Mouse (Mus musculus) hindbrain, embryonic 12.5 days (tissue): Measurements from ENCODE around the gene Ppp1r13b. TPM values are rescaled to one million over a fixed set of nuclear protein-coding genes. Genes with fewer than 3 reads are reported as not detected.

Source experiments
- ATAC-seq: fragments of 200-750 bp; cut with Nextera tagmentation; 2 replicates; pipeline ENCODE4 v1.8.0; 2017; ENCODE audit warnings: moderate TSS enrichment; ENCODE audit not compliant: low FRiP score
- H3K27ac ChIP-seq: fragments of 300-500 bp; sonication (generic); 2 replicates; pipeline ENCODE4 v1.5.1; 2016; ENCODE audit warnings: mild to moderate bottlenecking
- H3K27me3 ChIP-seq: fragments of 300-500 bp; sonication (generic); 2 replicates; pipeline ENCODE4 v1.6.1; 2016; ENCODE audit warnings: mild to moderate bottlenecking
- H3K36me3 ChIP-seq: fragments of 300-500 bp; sonication (generic); 2 replicates; pipeline ENCODE4 v1.6.1; 2016; ENCODE audit warnings: mild to moderate bottlenecking
- H3K4me1 ChIP-seq: fragments of 300-500 bp; sonication (generic); 2 replicates; pipeline ENCODE4 v1.6.1; 2016
- H3K4me2 ChIP-seq: fragments of 300-500 bp; sonication (generic); replicated peaks from 2 replicates; pipeline ENCODE4 v1.6.1; 2016; ENCODE audit warnings: mild to moderate bottlenecking
- H3K4me3 ChIP-seq: fragments of 300-500 bp; sonication (generic); 2 replicates; pipeline ENCODE4 v1.5.1; 2016; ENCODE audit warnings: mild to moderate bottlenecking
- H3K9ac ChIP-seq: fragments of 300-500 bp; sonication (generic); 2 replicates; pipeline ENCODE4 v1.6.1; 2016; ENCODE audit warnings: mild to moderate bottlenecking, moderate library complexity
- H3K9me3 ChIP-seq: fragments of 300-500 bp; sonication (generic); replicated peaks from 2 replicates; pipeline ENCODE4 v1.6.1; 2016; ENCODE audit warnings: mild to moderate bottlenecking
- WGBS: fragments of 180-500 bp; shearing (Covaris S2); methylation state at CpG from one replicate; pipeline ENCODE4 v1.1.7; 2016; 5-methylcytosine and 5-hydroxymethylcytosine counted together
- polyA plus RNA-seq: library from polyadenylated mRNA; unstranded; fragments of >200 nt; fragmentation: Nextera tagmentation; extraction: Ambion mirVana; gene quantifications from 2 replicates; pipeline ENCODE4 v1.2.1, GENCODE M21; 2016

Gene Ppp1r13b
- polyA plus RNA-seq, 1 experiment from 2014 or later = 18.5 TPM

DNA sequence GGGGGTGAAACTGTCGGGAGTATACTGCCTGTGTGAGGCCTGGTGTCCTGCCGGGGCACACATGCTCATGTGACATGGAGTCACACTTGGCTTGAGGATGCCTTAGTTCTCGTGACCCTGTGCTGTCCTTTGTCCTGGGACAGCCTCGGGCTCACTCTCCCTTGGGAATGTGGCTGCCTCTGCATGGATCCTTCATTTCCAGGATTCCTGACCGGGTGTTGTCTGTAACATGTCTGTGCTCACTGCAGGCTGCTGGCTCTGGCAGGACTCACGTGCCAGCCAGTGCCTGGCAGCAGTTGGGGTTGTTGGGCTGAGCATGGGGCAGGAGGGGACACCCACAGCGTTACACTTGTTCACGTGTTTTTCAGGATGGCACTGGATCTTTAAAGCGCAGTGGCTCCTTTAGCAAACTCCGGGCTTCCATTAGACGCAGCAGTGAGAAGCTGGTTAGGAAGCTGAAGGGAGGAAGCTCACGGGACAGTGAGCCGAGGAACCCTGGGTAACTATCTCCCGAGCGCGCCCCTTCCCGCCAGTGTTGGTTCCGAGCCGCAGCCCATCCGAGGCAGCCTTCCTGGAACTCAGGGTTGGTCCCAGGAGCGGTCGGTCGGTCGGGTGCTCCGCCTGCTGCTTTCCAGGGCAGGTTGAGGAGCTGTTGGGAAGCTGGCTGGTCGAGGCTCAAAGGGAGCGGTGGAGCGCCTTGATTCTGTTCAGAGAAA lies 112.6 kb downstream of the Ppp1r13b start:
- no peak overlapping the region for H3K27ac ChIP-seq
- no peaks in the 10 kb centered on the region for H3K9me3 ChIP-seq
- H3K4me3 ChIP-seq = no peak overlapping the region
- H3K4me1 ChIP-seq = no peaks in the 10 kb centered on the region
- ATAC-seq = no peak
- H3K27me3 ChIP-seq = no peaks in the 10 kb centered on the region
- H3K4me2 ChIP-seq = no peak overlapping the region
- 91% methylated on average over 28 of the region's 28 CpGs for WGBS
- no peak overlapping the region for H3K9ac ChIP-seq
- peaks cover 76% of the 10 kb centered on the region for H3K36me3 ChIP-seq

- H3K4me1 ChIP-seq = no peaks in the 10 kb centered on the region
- no peak overlapping the region for H3K27ac ChIP-seq
- peaks cover 77% of the 10 kb centered on the region for H3K36me3 ChIP-seq
- 94% methylated on average over 18 of the region's 18 CpGs for WGBS
- H3K4me2 ChIP-seq = no peak overlapping the region
- ATAC-seq = no peak
- no peak overlapping the region for H3K9ac ChIP-seq
- no peak overlapping the region for H3K4me3 ChIP-seq
- no peaks in the 10 kb centered on the region for H3K27me3 ChIP-seq
- H3K9me3 ChIP-seq = no peaks in the 10 kb centered on the region
Observed at GRCm38 (mm10) chr12:111794526-111795179, 113.3 kb downstream of the Ppp1r13b start.

GRCm38 (mm10) chr12:111794102-111794501 lies 113.8 kb downstream of the Ppp1r13b start:
- H3K27me3 ChIP-seq = no peaks in the 10 kb centered on the region
- no peak for ATAC-seq
- 77% methylated on average over 22 of the region's 22 CpGs for WGBS

GRCm38 (mm10) chr12:111791474-111792104 lies 116.3 kb downstream of the Ppp1r13b start:
- Histone ChIP-seq H3K36me3 (peaks cover 98% of the 10 kb centered on the region), H3K27ac (no peak overlapping the region), H3K4me1 (no peaks in the 10 kb centered on the region), H3K27me3 (no peaks in the 10 kb centered on the region), H3K9ac (no peak overlapping the region), H3K4me2 (no peak overlapping the region), H3K9me3 (no peaks in the 10 kb centered on the region), H3K4me3 (no peak overlapping the region)
- 89% methylated on average over 13 of the region's 13 CpGs for WGBS
- no peak for ATAC-seq

More at GRCm38 (mm10) chr12:111794102-111794501, 113.8 kb downstream of the Ppp1r13b start:
- Histone ChIP-seq H3K4me3 (no peak overlapping the region), H3K4me1 (no peaks in the 10 kb centered on the region), H3K4me2 (no peak overlapping the region), H3K9ac (no peak overlapping the region), H3K36me3 (peaks cover 83% of the 10 kb centered on the region), H3K27ac (no peak overlapping the region), H3K9me3 (no peaks in the 10 kb centered on the region)

DNA sequence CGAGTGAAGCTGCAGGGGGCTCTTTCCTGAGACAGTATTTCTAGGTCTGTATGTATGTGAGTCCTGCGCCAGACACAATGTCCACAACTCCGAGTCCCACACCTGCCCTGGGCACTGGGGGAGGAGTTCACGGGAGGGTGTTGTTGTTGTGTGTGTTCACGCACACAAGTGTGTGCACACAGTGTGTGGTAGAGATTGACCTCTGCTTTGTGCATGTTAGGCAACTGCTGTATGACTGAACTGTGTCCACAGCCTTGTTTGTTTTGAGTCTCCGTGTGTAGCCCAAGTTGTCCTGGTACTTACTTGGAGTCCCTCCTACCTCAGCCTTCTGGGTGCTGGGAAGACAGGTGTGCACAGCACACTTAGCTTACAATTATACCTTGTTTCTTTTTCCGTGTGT lies 117.3 kb downstream of the Ppp1r13b start:
- H3K9ac ChIP-seq = no peak overlapping the region
- H3K4me1 ChIP-seq = no peaks in the 10 kb centered on the region
- H3K27ac ChIP-seq = no peak overlapping the region
- H3K4me2 ChIP-seq = no peak overlapping the region
- H3K36me3 ChIP-seq = peaks cover 98% of the 10 kb centered on the region
- H3K9me3 ChIP-seq = no peaks in the 10 kb centered on the region
- no peak for ATAC-seq
- 94% methylated on average over 7 of the region's 7 CpGs for WGBS
- H3K4me3 ChIP-seq = no peak overlapping the region
- H3K27me3 ChIP-seq = no peaks in the 10 kb centered on the region

GRCm38 (mm10) chr12:111790090-111790489 lies 117.8 kb downstream of the Ppp1r13b start:
- Histone ChIP-seq H3K4me3 (no peak overlapping the region), H3K27ac (no peak overlapping the region), H3K9me3 (no peaks in the 10 kb centered on the region), H3K9ac (no peak overlapping the region), H3K4me2 (no peak overlapping the region), H3K36me3 (peaks cover 98% of the 10 kb centered on the region), H3K4me1 (no peaks in the 10 kb centered on the region), H3K27me3 (no peaks in the 10 kb centered on the region)
- WGBS = 95% methylated on average over 5 of the region's 5 CpGs
- ATAC-seq = no peak

GRCm38 (mm10) chr12:111787015-111787414 lies 120.9 kb downstream of the Ppp1r13b start:
- H3K4me1 ChIP-seq = no peaks in the 10 kb centered on the region
- no peaks in the 10 kb centered on the region for H3K9me3 ChIP-seq
- ATAC-seq = no peak
- H3K36me3 ChIP-seq = peaks cover 98% of the 10 kb centered on the region
- 95% methylated on average over 6 of the region's 6 CpGs for WGBS
- no peak overlapping the region for H3K9ac ChIP-seq
- no peak overlapping the region for H3K4me3 ChIP-seq
- no peak overlapping the region for H3K27ac ChIP-seq
- H3K27me3 ChIP-seq = no peaks in the 10 kb centered on the region
- no peak overlapping the region for H3K4me2 ChIP-seq

DNA sequence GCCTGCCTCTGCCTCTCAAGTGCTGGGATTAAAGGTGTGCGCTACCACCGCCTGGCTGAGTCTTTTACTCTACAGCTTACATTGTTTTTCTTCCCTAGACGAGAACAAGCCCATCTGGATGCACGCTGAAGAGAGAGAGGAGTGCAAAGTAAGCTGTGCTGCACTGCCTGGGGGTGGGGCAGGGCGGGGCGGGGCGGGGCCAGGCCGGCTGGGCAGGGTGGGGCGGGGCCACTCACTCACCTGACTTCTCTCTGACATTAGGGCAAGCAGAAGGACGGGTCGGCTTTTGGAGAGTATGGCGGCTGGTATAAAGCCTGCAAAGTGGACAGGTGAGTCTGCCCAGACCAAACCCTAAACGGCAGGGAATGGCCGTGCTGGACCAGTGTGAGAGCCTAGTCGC lies 122.7 kb downstream of the Ppp1r13b start:
- H3K36me3 ChIP-seq = peaks cover 98% of the 10 kb centered on the region

GRCm38 (mm10) chr12:111779544-111779943 lies 128.4 kb downstream of the Ppp1r13b start:
- Histone ChIP-seq H3K27ac (no peak overlapping the region), H3K4me2 (no peak overlapping the region), H3K4me1 (peaks cover 6% of the 10 kb centered on the region; the same call in 1 of the 2 replicates), H3K9me3 (no peaks in the 10 kb centered on the region; the same call in 1 of the 2 replicates), H3K27me3 (no peaks in the 10 kb centered on the region), H3K9ac (no peak overlapping the region), H3K4me3 (no peak overlapping the region), H3K36me3 (peaks cover 97% of the 10 kb centered on the region)
- ATAC-seq = no peak
- WGBS = 90% methylated on average over 1 of the region's 1 CpGs

More for the DNA sequence above, 122.7 kb downstream of the Ppp1r13b start:
- Histone ChIP-seq H3K9me3 (no peaks in the 10 kb centered on the region), H3K9ac (no peak overlapping the region), H3K4me1 (no peaks in the 10 kb centered on the region), H3K27ac (no peak overlapping the region), H3K27me3 (no peaks in the 10 kb centered on the region), H3K4me2 (no peak overlapping the region), H3K4me3 (no peak overlapping the region)
- 76% methylated on average over 15 of the region's 15 CpGs for WGBS
- ATAC-seq = no peak

Other genes with a start within 250 kb of the Ppp1r13b start
- 1,558 and 1,759 TPM in 2 replicates for gene Ckb, start 235.8 kb downstream of the Ppp1r13b start, polyA plus RNA-seq
- 10.7 and 10.8 TPM in 2 replicates for gene Trmt61a, start 230.0 kb downstream of the Ppp1r13b start, polyA plus RNA-seq
- gene Bag5, start 194.9 kb downstream of the Ppp1r13b start, polyA plus RNA-seq = 60.4 and 62.3 TPM in 2 replicates
- 49.9 and 54.0 TPM in 2 replicates for gene Apopt1, start 194.8 kb downstream of the Ppp1r13b start, polyA plus RNA-seq
- 430 and 446 TPM in 2 replicates for gene Klc1, start 149.3 kb downstream of the Ppp1r13b start, polyA plus RNA-seq
- gene Xrcc3, start 94.2 kb downstream of the Ppp1r13b start, polyA plus RNA-seq = 5.8 and 6.4 TPM in 2 replicates
- 53.5 and 56.8 TPM in 2 replicates for gene Zfyve21, start 93.9 kb downstream of the Ppp1r13b start, polyA plus RNA-seq
- gene Atp5mpl, start 58.9 kb upstream of the Ppp1r13b start, polyA plus RNA-seq = 524 and 615 TPM in 2 replicates
- gene Tdrd9, start 63.4 kb upstream of the Ppp1r13b start, polyA plus RNA-seq = 0.36 and 0.63 TPM in 2 replicates
- gene Rd3l, start 73.2 kb upstream of the Ppp1r13b start, polyA plus RNA-seq = not detected in 2 replicates
- gene Aspg, start 198.6 kb upstream of the Ppp1r13b start, polyA plus RNA-seq = 0.66 and 1.2 TPM in 2 replicates
- gene Kif26a, start 238.1 kb upstream of the Ppp1r13b start, polyA plus RNA-seq = 5.0 and 5.1 TPM in 2 replicates